Mouse (Mus musculus) midbrain, embryonic 11.5 days (tissue): Measurements from ENCODE around the gene Ngb. TPM values are rescaled to one million over a fixed set of nuclear protein-coding genes. Genes with fewer than 3 reads are reported as not detected.
A peak's percentile ranks its signal among the peaks of the same experiment; 100 is the strongest.

Experiments
- ATAC-seq: fragments of 200-750 bp; cut with Nextera tagmentation; 2 replicates; pipeline ENCODE4 v1.8.0; 2017; ENCODE audit warnings: moderate TSS enrichment, moderate library complexity; ENCODE audit not compliant: low FRiP score
- DNase-seq: peaks from one replicate; pipeline ENCODE4 v3.0.0; 2015; ENCODE audit warnings: low spot score; ENCODE audit errors: missing footprints
- H3K27ac ChIP-seq: fragments of 300-500 bp; sonication (generic); 2 replicates; pipeline ENCODE4 v1.5.1; 2014; ENCODE audit warnings: low read depth, low read length
- H3K27me3 ChIP-seq: fragments of 300-500 bp; sonication (generic); 2 replicates; pipeline ENCODE4 v1.6.1; 2014; ENCODE audit warnings: mild to moderate bottlenecking, low read length, moderate library complexity, mixed read lengths; ENCODE audit not compliant: control insufficient read depth, insufficient read depth
- H3K36me3 ChIP-seq: fragments of 300-500 bp; sonication (generic); 2 replicates; pipeline ENCODE4 v1.6.1; 2014; ENCODE audit warnings: mild to moderate bottlenecking, low read length, moderate library complexity, mixed read lengths; ENCODE audit not compliant: control insufficient read depth, insufficient read depth
- H3K4me1 ChIP-seq: fragments of 300-500 bp; sonication (generic); 2 replicates; pipeline ENCODE4 v1.6.1; 2014; ENCODE audit warnings: low read length; ENCODE audit not compliant: control insufficient read depth, insufficient read depth
- H3K4me2 ChIP-seq: fragments of 300-500 bp; sonication (generic); 2 replicates; pipeline ENCODE4 v1.6.1; 2014; ENCODE audit warnings: mild to moderate bottlenecking, moderate library complexity
- H3K4me3 ChIP-seq: fragments of 300-500 bp; sonication (generic); 2 replicates; pipeline ENCODE4 v1.5.1; 2014; ENCODE audit warnings: low read depth, low read length
- H3K9ac ChIP-seq: fragments of 300-500 bp; sonication (generic); 2 replicates; pipeline ENCODE4 v1.6.1; 2014; ENCODE audit warnings: low read length
- H3K9me3 ChIP-seq: fragments of 300-500 bp; sonication (generic); 2 replicates; pipeline ENCODE4 v1.6.1; 2016; ENCODE audit warnings: low read length; ENCODE audit not compliant: control insufficient read depth
- WGBS: fragments of 180-500 bp; shearing (Covaris S2); extraction: QIAGEN DNeasy Blood & Tissue Kit; methylation state at CpG from one replicate; pipeline ENCODE4 v1.1.7; 2014; 5-methylcytosine and 5-hydroxymethylcytosine counted together
- polyA plus RNA-seq: library from polyadenylated mRNA; unstranded; fragments of >200 nt; fragmentation: Nextera tagmentation; extraction: Ambion mirVana; gene quantifications from 2 replicates; pipeline ENCODE4 v1.2.1, GENCODE M21; 2014

Ngb gene
- 0.33 and 0.36 TPM in 2 replicates for polyA plus RNA-seq

GRCm38 (mm10) chr12:87102165-87102631, at the start of gene Ngb:
TSS of gene Ngb (minus strand) at chr12:87102539.
- DNase-seq (peak; percentile 88), ATAC-seq (peak; percentile 35; the same call in 1 of the 2 replicates)
- Histone ChIP-seq H3K27ac (no peak within 1 kb of the TSS), H3K9ac (0 out of 2 replicates have a peak within 1 kb of the TSS, but pooled peaks have one; percentile 16), H3K27me3 (peaks cover 16% of the 10 kb centered on the region), H3K4me3 (peak within 1 kb of the TSS; percentile 24), H3K36me3 (no peaks in the 10 kb centered on the region), H3K9me3 (no peaks in the 10 kb centered on the region), H3K4me2 (peak within 1 kb of the TSS; percentile 43), H3K4me1 (peaks cover 5% of the 10 kb centered on the region)
- 2% methylated on average over 32 of the region's 32 CpGs for WGBS

- Histone ChIP-seq H3K36me3 (no peaks in the 10 kb centered on the region), H3K9me3 (no peaks in the 10 kb centered on the region; the same call in 1 of the 2 replicates), H3K27me3 (no peaks in the 10 kb centered on the region), H3K4me2 (no peak overlapping the region), H3K9ac (no peak overlapping the region), H3K4me3 (no peak overlapping the region), H3K27ac (no peak overlapping the region), H3K4me1 (peaks cover 11% of the 10 kb centered on the region)
- DNase-seq (no peak), ATAC-seq (no peak)
- 96% methylated on average over 5 of the region's 5 CpGs for WGBS
Observed at GRCm38 (mm10) chr12:87149471-87149870, 47.1 kb upstream of the Ngb start.

- peak overlapping the region; percentile 75 for H3K9ac ChIP-seq
- peak overlapping the region; percentile 83 for H3K4me3 ChIP-seq
- peak overlapping the region; percentile 88 for H3K27ac ChIP-seq
- ATAC-seq (no peak), DNase-seq (no peak)
- H3K4me2 ChIP-seq, result peak overlapping the region; percentile 66
- 19% methylated on average over 15 of the region's 15 CpGs for WGBS
- H3K4me1 ChIP-seq, result peaks cover 11% of the 10 kb centered on the region
- no peaks in the 10 kb centered on the region; the same call in 1 of the 2 replicates for H3K9me3 ChIP-seq
- H3K36me3 ChIP-seq, result no peaks in the 10 kb centered on the region
- no peaks in the 10 kb centered on the region for H3K27me3 ChIP-seq
Observed at GRCm38 (mm10) chr12:87148136-87148535, 45.8 kb upstream of the Ngb start.

GRCm38 (mm10) chr12:87147395-87148089, 45.2 kb upstream of the Ngb start, which contains the start of gene Pomt2:
TSS of gene Pomt2 (minus strand) at chr12:87147968.
- Histone ChIP-seq H3K9me3 (no peaks in the 10 kb centered on the region; the same call in 1 of the 2 replicates), H3K4me2 (peak within 1 kb of the TSS; percentile 66), H3K4me3 (peak within 1 kb of the TSS; percentile 83), H3K27ac (peak within 1 kb of the TSS; percentile 88), H3K9ac (peak within 1 kb of the TSS; percentile 75), H3K4me1 (peaks cover 11% of the 10 kb centered on the region), H3K27me3 (no peaks in the 10 kb centered on the region), H3K36me3 (no peaks in the 10 kb centered on the region)
- peak; percentile 97 for ATAC-seq
- under 1% methylated on average over 61 of the region's 61 CpGs for WGBS
- DNase-seq, result peak; percentile 99

GRCm38 (mm10) chr12:87146966-87147365, 44.6 kb upstream of the Ngb start, which contains the start of gene Gstz1:
TSS of gene Gstz1 (plus strand) at chr12:87147165.
- H3K9ac ChIP-seq, result peak within 1 kb of the TSS; percentile 75
- no peaks in the 10 kb centered on the region; the same call in 1 of the 2 replicates for H3K9me3 ChIP-seq
- ATAC-seq (peak; percentile 89), DNase-seq (no peak)
- under 1% methylated on average over 27 of the region's 27 CpGs for WGBS
- peak within 1 kb of the TSS; percentile 83 for H3K4me3 ChIP-seq
- H3K27me3 ChIP-seq, result no peaks in the 10 kb centered on the region
- peak within 1 kb of the TSS; percentile 88 for H3K27ac ChIP-seq
- H3K4me1 ChIP-seq, result peaks cover 11% of the 10 kb centered on the region
- peak within 1 kb of the TSS; percentile 66 for H3K4me2 ChIP-seq
- H3K36me3 ChIP-seq, result no peaks in the 10 kb centered on the region

GRCm38 (mm10) chr12:87142156-87142555, 39.8 kb upstream of the Ngb start:
- Histone ChIP-seq H3K9me3 (no peaks in the 10 kb centered on the region), H3K27ac (no peak overlapping the region), H3K4me2 (no peak overlapping the region), H3K36me3 (no peaks in the 10 kb centered on the region), H3K27me3 (no peaks in the 10 kb centered on the region), H3K9ac (no peak overlapping the region), H3K4me1 (peaks cover 11% of the 10 kb centered on the region; the same call in 1 of the 2 replicates), H3K4me3 (no peak overlapping the region)
- DNase-seq (no peak), ATAC-seq (no peak)
- WGBS, result 69% methylated on average over 2 of the region's 2 CpGs

- no peak overlapping the region for H3K27ac ChIP-seq
- no peak overlapping the region for H3K4me2 ChIP-seq
- no peak overlapping the region for H3K4me3 ChIP-seq
- peaks cover 6% of the 10 kb centered on the region; the same call in 1 of the 2 replicates for H3K4me1 ChIP-seq
- ATAC-seq (0 out of 2 replicates have a peak, but pooled peaks have one; percentile 26), DNase-seq (no peak)
- H3K9me3 ChIP-seq, result no peaks in the 10 kb centered on the region
- H3K9ac ChIP-seq, result no peak overlapping the region
- no peaks in the 10 kb centered on the region for H3K27me3 ChIP-seq
- H3K36me3 ChIP-seq, result no peaks in the 10 kb centered on the region
- 52% methylated on average over 2 of the region's 2 CpGs for WGBS
Observed at GRCm38 (mm10) chr12:87138768-87139167, 36.4 kb upstream of the Ngb start.

- Histone ChIP-seq H3K4me1 (peaks cover 6% of the 10 kb centered on the region; the same call in 1 of the 2 replicates), H3K27me3 (no peaks in the 10 kb centered on the region), H3K4me3 (no peak overlapping the region), H3K27ac (peak overlapping the region; percentile 68), H3K36me3 (no peaks in the 10 kb centered on the region), H3K9ac (no peak overlapping the region), H3K4me2 (no peak overlapping the region), H3K9me3 (no peaks in the 10 kb centered on the region)
- peak; percentile 82 for ATAC-seq
- 66% methylated on average over 2 of the region's 2 CpGs for WGBS
- no peak for DNase-seq
Observed at GRCm38 (mm10) chr12:87138342-87138701, 36.0 kb upstream of the Ngb start.
